Mouse (Mus musculus) heart, embryonic 13.5 days (tissue): ENCODE data around the gene Olfr1057. TPM values are rescaled to one million over a fixed set of nuclear protein-coding genes. Genes with fewer than 3 reads are reported as not detected.

Source experiments
- polyA plus RNA-seq: library from polyadenylated mRNA; unstranded; fragments of >200 nt; fragmentation: Nextera tagmentation; extraction: Ambion mirVana; gene quantifications from 2 replicates; pipeline ENCODE4 v1.2.1, GENCODE M21; 2015

The Olfr1057 gene
- polyA plus RNA-seq, 1 experiment from 2014 or later: not detected

Other genes with a start within 250 kb of the Olfr1057 start
- gene Olfr1039, start 242.5 kb downstream of the Olfr1057 start, polyA plus RNA-seq: not detected in 2 replicates
- gene Olfr1040, start 231.7 kb downstream of the Olfr1057 start, polyA plus RNA-seq: not detected in 2 replicates
- not detected in 2 replicates for gene Olfr1042, start 216.6 kb downstream of the Olfr1057 start, polyA plus RNA-seq
- not detected in 2 replicates for gene Olfr1043, start 210.9 kb downstream of the Olfr1057 start, polyA plus RNA-seq
- not detected in 2 replicates for gene Olfr1044, start 200.6 kb downstream of the Olfr1057 start, polyA plus RNA-seq
- gene Olfr52, start 192.7 kb downstream of the Olfr1057 start, polyA plus RNA-seq: not detected in 2 replicates
- not detected in 2 replicates for gene Olfr1045, start 175.4 kb downstream of the Olfr1057 start, polyA plus RNA-seq
- gene Olfr1046, start 159.1 kb downstream of the Olfr1057 start, polyA plus RNA-seq: not detected in 2 replicates
- gene Olfr1047, start 147.0 kb downstream of the Olfr1057 start, polyA plus RNA-seq: not detected in 2 replicates
- not detected in 2 replicates for gene Olfr1048, start 138.1 kb downstream of the Olfr1057 start, polyA plus RNA-seq
- not detected in 2 replicates for gene Olfr1049, start 120.1 kb downstream of the Olfr1057 start, polyA plus RNA-seq
- not detected in 2 replicates for gene Olfr1051, start 99.3 kb downstream of the Olfr1057 start, polyA plus RNA-seq
- not detected in 2 replicates for gene Olfr1052, start 85.9 kb downstream of the Olfr1057 start, polyA plus RNA-seq
- gene Olfr1053, start 63.1 kb downstream of the Olfr1057 start, polyA plus RNA-seq: not detected in 2 replicates
- not detected in 2 replicates for gene Olfr1054, start 43.0 kb downstream of the Olfr1057 start, polyA plus RNA-seq
- gene Olfr1055, start 28.1 kb downstream of the Olfr1057 start, polyA plus RNA-seq: not detected in 2 replicates
- not detected in 2 replicates for gene Olfr1056, start 15.9 kb downstream of the Olfr1057 start, polyA plus RNA-seq
- not detected in 2 replicates for gene Olfr1058, start 10.2 kb upstream of the Olfr1057 start, polyA plus RNA-seq
- gene Olfr1061, start 35.7 kb upstream of the Olfr1057 start, polyA plus RNA-seq: not detected in 2 replicates
- gene Olfr1062, start 48.4 kb upstream of the Olfr1057 start, polyA plus RNA-seq: not detected in 2 replicates
- not detected in 2 replicates for gene Olfr1065, start 72.2 kb upstream of the Olfr1057 start, polyA plus RNA-seq
- not detected in 2 replicates for gene Olfr1066, start 77.9 kb upstream of the Olfr1057 start, polyA plus RNA-seq
- gene Olfr228, start 109.0 kb upstream of the Olfr1057 start, polyA plus RNA-seq: not detected in 2 replicates
- not detected in 2 replicates for gene Olfr1076, start 130.1 kb upstream of the Olfr1057 start, polyA plus RNA-seq
- not detected in 2 replicates for gene Olfr1079, start 164.1 kb upstream of the Olfr1057 start, polyA plus RNA-seq
- not detected in 2 replicates for gene Olfr1080, start 179.8 kb upstream of the Olfr1057 start, polyA plus RNA-seq
- gene Olfr1082, start 220.6 kb upstream of the Olfr1057 start, polyA plus RNA-seq: not detected in 2 replicates